Comparison of ENCODE assay signal across 8 mouse cellular contexts in genomic region chr12:108494011-108494541, GRCm38 (mm10).
DNase-seq lines count a peak whose midpoint lies in the region; ATAC-seq lines count a peak whose summit lies in the region.

No protein-coding gene starts in this region.

- DNase-seq in forebrain, embryonic 11.5 days (ENCODE audit: low spot score), result no peak
- no peak for DNase-seq in forebrain, embryonic 10.5 days (ENCODE audit: extremely low spot score, low spot score)
- peak; percentile 57 for DNase-seq in adrenal gland, postnatal 14 days
- peak; percentile 83 for DNase-seq in embryonic facial prominence, embryonic 11.5 days (ENCODE audit: low spot score)
- peak; percentile 83 for DNase-seq in hindbrain, embryonic 14.5 days (ENCODE audit: low spot score)
- DNase-seq in layer of hippocampus, adult 9-11 months, result peak; percentile 42
- DNase-seq in thymus, postnatal 25 days, result peak; percentile 22

- H3K4me3 ChIP-seq in forebrain, embryonic 11.5 days (ENCODE audit: low read depth, low read length), result no peak overlapping the region
- no peak overlapping the region for H3K4me3 ChIP-seq in forebrain, embryonic 10.5 days
- H3K4me3 ChIP-seq in embryonic facial prominence, embryonic 11.5 days (ENCODE audit: low read depth, low read length), result no peak overlapping the region
- H3K4me3 ChIP-seq in hindbrain, embryonic 14.5 days (replicated peaks; ENCODE audit: low read length), result no peak overlapping the region
- H3K4me3 ChIP-seq in midbrain, embryonic 12.5 days, result no peak overlapping the region

- WGBS in forebrain, embryonic 11.5 days, result 25% methylated on average over 4 of the region's 4 CpGs
- WGBS in forebrain, embryonic 10.5 days, result 28% methylated on average over 4 of the region's 4 CpGs
- WGBS in embryonic facial prominence, embryonic 11.5 days, result 26% methylated on average over 4 of the region's 4 CpGs
- WGBS in hindbrain, embryonic 14.5 days, result 25% methylated on average over 4 of the region's 4 CpGs
- WGBS in midbrain, embryonic 12.5 days, result 25% methylated on average over 4 of the region's 4 CpGs

- no peaks in the 10 kb centered on the region for H3K27me3 ChIP-seq in forebrain, embryonic 11.5 days (ENCODE audit: control insufficient read depth, insufficient read depth, low read length)
- H3K27me3 ChIP-seq in forebrain, embryonic 10.5 days (ENCODE audit: poor library complexity, severe bottlenecking), result no peaks in the 10 kb centered on the region
- no peaks in the 10 kb centered on the region for H3K27me3 ChIP-seq in embryonic facial prominence, embryonic 11.5 days (ENCODE audit: control insufficient read depth, insufficient read depth, low read length)
- H3K27me3 ChIP-seq in hindbrain, embryonic 14.5 days (ENCODE audit: control insufficient read depth, insufficient read depth, low read length), result no peaks in the 10 kb centered on the region
- no peaks in the 10 kb centered on the region for H3K27me3 ChIP-seq in midbrain, embryonic 12.5 days

- H3K4me2 ChIP-seq in forebrain, embryonic 11.5 days (ENCODE audit: low read depth, low read length, severe bottlenecking), result no peak overlapping the region
- H3K4me2 ChIP-seq in embryonic facial prominence, embryonic 11.5 days (ENCODE audit: low read depth, low read length), result no peak overlapping the region
- H3K4me2 ChIP-seq in hindbrain, embryonic 14.5 days (replicated peaks), result no peak overlapping the region
- no peak overlapping the region for H3K4me2 ChIP-seq in midbrain, embryonic 12.5 days (replicated peaks)

- 0 out of 2 replicates have a peak, but pooled peaks have one; percentile 54 for ATAC-seq in forebrain, embryonic 11.5 days (replicated peaks; ENCODE audit: low FRiP score)
- 0 out of 2 replicates have a peak, but pooled peaks have one; percentile 26 for ATAC-seq in embryonic facial prominence, embryonic 11.5 days (replicated peaks; ENCODE audit: insufficient number of reproducible peaks, low FRiP score, low TSS enrichment, low read depth)
- ATAC-seq in hindbrain, embryonic 14.5 days (ENCODE audit: low FRiP score), result peak; percentile 51; the same call in 1 of the 2 replicates
- peak; percentile 31; the same call in 1 of the 2 replicates for ATAC-seq in midbrain, embryonic 12.5 days (ENCODE audit: low FRiP score, low read depth)

- no peak overlapping the region for H3K9ac ChIP-seq in forebrain, embryonic 11.5 days (ENCODE audit: low read length)
- H3K9ac ChIP-seq in embryonic facial prominence, embryonic 11.5 days (replicated peaks; ENCODE audit: low read length), result no peak overlapping the region
- H3K9ac ChIP-seq in hindbrain, embryonic 14.5 days, result no peak overlapping the region
- no peak overlapping the region for H3K9ac ChIP-seq in midbrain, embryonic 12.5 days (replicated peaks)

- no peaks in the 10 kb centered on the region for H3K9me3 ChIP-seq in forebrain, embryonic 11.5 days (ENCODE audit: control insufficient read depth, low read length)
- no peaks in the 10 kb centered on the region for H3K9me3 ChIP-seq in forebrain, embryonic 10.5 days
- H3K9me3 ChIP-seq in embryonic facial prominence, embryonic 11.5 days (replicated peaks; ENCODE audit: control insufficient read depth, low read length), result no peaks in the 10 kb centered on the region
- no peaks in the 10 kb centered on the region for H3K9me3 ChIP-seq in hindbrain, embryonic 14.5 days (ENCODE audit: control insufficient read depth, low read length)
- no peaks in the 10 kb centered on the region for H3K9me3 ChIP-seq in midbrain, embryonic 12.5 days

- H3K36me3 ChIP-seq in forebrain, embryonic 11.5 days (ENCODE audit: control insufficient read depth, insufficient read depth, low read length), result no peaks in the 10 kb centered on the region
- H3K36me3 ChIP-seq in forebrain, embryonic 10.5 days (replicated peaks), result peaks cover 25% of the 10 kb centered on the region
- no peaks in the 10 kb centered on the region; the same call in 1 of the 2 replicates for H3K36me3 ChIP-seq in embryonic facial prominence, embryonic 11.5 days (replicated peaks; ENCODE audit: control insufficient read depth, insufficient read depth, low read depth, low read length)
- H3K36me3 ChIP-seq in hindbrain, embryonic 14.5 days (replicated peaks; ENCODE audit: control insufficient read depth, insufficient read depth), result no peaks in the 10 kb centered on the region
- H3K36me3 ChIP-seq in midbrain, embryonic 12.5 days, result no peaks in the 10 kb centered on the region

- H3K27ac ChIP-seq in forebrain, embryonic 11.5 days (ENCODE audit: low read depth, low read length), result no peak overlapping the region
- no peak overlapping the region for H3K27ac ChIP-seq in forebrain, embryonic 10.5 days
- H3K27ac ChIP-seq in embryonic facial prominence, embryonic 11.5 days (replicated peaks; ENCODE audit: low read depth, low read length), result no peak overlapping the region
- H3K27ac ChIP-seq in hindbrain, embryonic 14.5 days, result no peak overlapping the region
- no peak overlapping the region for H3K27ac ChIP-seq in midbrain, embryonic 12.5 days (replicated peaks)

- H3K4me1 ChIP-seq in forebrain, embryonic 11.5 days (replicated peaks; ENCODE audit: control insufficient read depth, insufficient read depth, low read length), result peaks cover 4% of the 10 kb centered on the region; the same call in 1 of the 2 replicates
- H3K4me1 ChIP-seq in forebrain, embryonic 10.5 days, result peaks cover 46% of the 10 kb centered on the region
- no peaks in the 10 kb centered on the region; the same call in 1 of the 2 replicates for H3K4me1 ChIP-seq in embryonic facial prominence, embryonic 11.5 days (ENCODE audit: control insufficient read depth, insufficient read depth, low read length)
- H3K4me1 ChIP-seq in hindbrain, embryonic 14.5 days (replicated peaks; ENCODE audit: control insufficient read depth, insufficient read depth, low read length), result 0 out of 2 replicates have a peak, but pooled peaks cover 10% of the 10 kb centered on the region
- H3K4me1 ChIP-seq in midbrain, embryonic 12.5 days, result peaks cover 29% of the 10 kb centered on the region

Comparison
In these comparisons a context has a peak if more than half of its experiments do, and no peak if none do; other contexts are left out.
1. DNase-seq: peak in adrenal gland, postnatal 14 days (single experiment), embryonic facial prominence, embryonic 11.5 days (single experiment), hindbrain, embryonic 14.5 days (single experiment), layer of hippocampus, adult 9-11 months (single experiment) and thymus, postnatal 25 days (single experiment); none in forebrain, embryonic 11.5 days (single experiment) and forebrain, embryonic 10.5 days (single experiment).
2. Peak in every context shown above with its lines, with median percentiles within 50 percentile points of each other: ATAC-seq.